Mouse (Mus musculus) embryonic fibroblast, embryonic 13.5 days (primary cell): ENCODE results near the gene Hist2h4. TPM values are rescaled to one million over a fixed set of nuclear protein-coding genes. Genes with fewer than 3 reads are reported as not detected.
A peak's percentile ranks its signal among the peaks of the same experiment; 100 is the strongest.
"Not testable (repeated sequence)": the region's sequence is repeated elsewhere in the genome, so short reads cannot be mapped to it uniquely, and the experiment has no call there.

Experiments
- H3K27ac ChIP-seq: 2 replicates; pipeline ENCODE4 v1.5.1; 2012; ENCODE audit warnings: low read length, control low read depth, inconsistent platforms; ENCODE audit not compliant: insufficient read depth
- H3K4me1 ChIP-seq: 2 replicates; pipeline ENCODE4 v1.6.1; 2011; ENCODE audit warnings: low read length; ENCODE audit not compliant: control insufficient read depth, insufficient read depth
- H3K4me3 ChIP-seq: 2 replicates; pipeline ENCODE4 v1.5.1; 2011; ENCODE audit warnings: mild to moderate bottlenecking, control low read depth, low read length; ENCODE audit not compliant: insufficient read depth
- CTCF ChIP-seq: IDR thresholded peaks from 2 replicates; pipeline ENCODE4 v1.5.1; 2011; ENCODE audit warnings: mild to moderate bottlenecking, control low read depth, low read length, moderate library complexity, borderline replicate concordance; ENCODE audit not compliant: insufficient read depth
- POLR2A ChIP-seq: IDR thresholded peaks from 2 replicates; pipeline ENCODE4 v1.6.1; 2011; ENCODE audit warnings: low read depth, mild to moderate bottlenecking, control low read depth, low read length, moderate library complexity
- polyA plus RNA-seq: library from polyadenylated mRNA; stranded (reverse); fragments of >200 nt; gene quantifications from 2 replicates; pipeline ENCODE4 v1.2.4, GENCODE M21; 2011; ENCODE audit warnings: low read depth; ENCODE audit not compliant: missing spikeins, insufficient read length

Gene Hist2h4
- polyA plus RNA-seq, 1 experiment: 3.7 TPM

GRCm38 (mm10) chr3:96226695-96227648 lies 36.1 kb downstream of the Hist2h4 start:
- Histone ChIP-seq H3K27ac (peak overlapping the region; percentile 57), H3K4me3 (no peak overlapping the region), H3K4me1 (peaks cover 8% of the 10 kb centered on the region)
- TF ChIP-seq CTCF: no peak
- TF ChIP-seq POLR2A: no peak

DNA sequence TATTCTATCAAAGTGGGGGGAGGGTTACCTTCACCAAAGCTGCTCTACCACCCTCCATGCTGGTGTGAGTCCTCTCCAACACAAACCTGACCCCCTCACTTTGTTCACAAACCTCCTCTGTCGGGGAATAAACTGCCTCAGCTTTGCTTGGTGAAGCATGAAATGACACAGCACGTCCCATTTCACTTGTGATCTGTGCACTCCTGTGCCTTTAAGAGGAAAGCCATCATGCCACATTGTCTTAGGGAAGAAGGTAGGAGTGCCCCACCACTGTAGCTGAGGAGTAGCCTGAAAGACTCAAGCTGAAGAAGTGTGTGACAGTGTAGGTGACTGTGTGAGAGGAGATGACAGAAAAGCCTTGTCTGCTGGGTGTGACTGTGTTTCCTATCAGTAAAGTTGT lies 37.7 kb downstream of the Hist2h4 start:
- Histone ChIP-seq H3K4me1 (peaks cover 10% of the 10 kb centered on the region), H3K4me3 (no peak overlapping the region), H3K27ac (no peak overlapping the region)
- no peak for TF ChIP-seq POLR2A
- no peak for TF ChIP-seq CTCF

GRCm38 (mm10) chr3:96222774-96223173 lies 40.3 kb downstream of the Hist2h4 start:
- Histone ChIP-seq H3K27ac (no peak overlapping the region), H3K4me3 (no peak overlapping the region), H3K4me1 (peaks cover 13% of the 10 kb centered on the region)
- TF ChIP-seq POLR2A: no peak
- no peak for TF ChIP-seq CTCF

DNA sequence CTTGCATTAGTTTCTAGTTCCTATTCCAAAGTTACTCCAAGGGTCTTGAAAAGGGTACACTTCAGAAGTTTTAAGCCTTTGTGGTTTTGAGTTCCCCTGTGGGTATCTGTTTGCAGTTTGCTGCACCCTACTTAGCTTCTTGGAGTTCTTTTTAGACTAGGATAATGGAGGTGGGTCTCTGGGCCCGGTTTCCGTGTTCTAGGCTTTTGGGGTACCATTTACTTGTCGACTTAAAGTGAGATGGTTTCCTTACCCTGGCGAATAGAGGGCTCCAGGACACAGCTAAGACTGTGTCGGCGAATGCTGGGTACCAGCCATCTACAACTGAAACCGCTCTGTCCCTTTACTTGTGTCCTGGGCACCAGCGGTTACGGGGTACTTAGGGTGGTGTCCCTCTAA lies 41.5 kb downstream of the Hist2h4 start:
- H3K4me3 ChIP-seq: peak overlapping the region; percentile 30
- TF ChIP-seq CTCF (no peak), POLR2A (no peak)
- H3K4me1 ChIP-seq: peaks cover 5% of the 10 kb centered on the region
- H3K27ac ChIP-seq: peak overlapping the region; percentile 75

DNA sequence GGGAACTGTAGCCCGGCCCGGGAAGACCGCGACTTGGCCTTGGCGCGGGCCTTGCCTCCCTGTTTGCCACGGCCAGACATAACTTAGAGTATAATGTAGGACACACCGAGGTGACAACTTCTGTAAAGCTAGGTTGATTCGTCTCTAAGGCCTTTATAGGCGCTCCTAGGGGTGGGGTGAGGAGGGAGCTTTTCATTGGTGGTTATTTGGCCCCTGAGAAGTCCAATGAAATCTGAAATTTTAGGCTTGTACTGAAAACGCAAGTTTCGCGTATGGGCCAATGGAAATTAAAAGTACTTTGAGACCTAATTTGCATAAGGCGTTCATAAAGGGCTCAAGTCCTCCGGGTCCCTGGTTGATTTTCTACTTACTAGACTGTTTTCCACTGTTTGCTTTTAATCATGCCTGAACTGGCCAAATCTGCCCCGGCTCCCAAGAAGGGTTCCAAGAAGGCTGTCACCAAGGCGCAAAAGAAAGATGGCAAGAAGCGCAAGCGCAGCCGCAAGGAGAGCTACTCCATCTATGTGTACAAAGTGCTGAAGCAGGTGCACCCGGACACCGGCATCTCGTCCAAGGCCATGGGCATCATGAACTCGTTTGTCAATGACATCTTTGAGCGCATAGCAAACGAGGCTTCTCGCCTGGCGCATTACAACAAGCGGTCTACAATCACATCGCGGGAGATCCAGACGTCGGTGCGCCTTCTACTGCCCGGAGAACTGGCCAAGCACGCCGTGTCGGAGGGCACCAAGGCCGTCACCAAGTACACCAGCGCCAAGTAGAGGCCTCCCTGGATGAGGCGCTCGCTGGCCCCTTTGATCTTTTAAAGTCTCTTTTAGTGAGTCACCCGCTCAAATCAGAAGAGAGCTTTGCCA lies 42.1 kb downstream of the Hist2h4 start, which contains the start of the genes Hist2h2ac and Hist2h2be:
Hist2h2ac (minus strand) TSS at position 116 of the 875 bp plus-strand sequence.
Hist2h2be (plus strand) TSS at position 355 of the 875 bp plus-strand sequence.
- Histone ChIP-seq H3K4me3 (peak within 1 kb of the TSS; percentile 74), H3K4me1 (peaks cover 5% of the 10 kb centered on the region), H3K27ac (peak within 1 kb of the TSS; percentile 97)
- TF ChIP-seq POLR2A (peak; percentile 94), CTCF (no peak)

DNA sequence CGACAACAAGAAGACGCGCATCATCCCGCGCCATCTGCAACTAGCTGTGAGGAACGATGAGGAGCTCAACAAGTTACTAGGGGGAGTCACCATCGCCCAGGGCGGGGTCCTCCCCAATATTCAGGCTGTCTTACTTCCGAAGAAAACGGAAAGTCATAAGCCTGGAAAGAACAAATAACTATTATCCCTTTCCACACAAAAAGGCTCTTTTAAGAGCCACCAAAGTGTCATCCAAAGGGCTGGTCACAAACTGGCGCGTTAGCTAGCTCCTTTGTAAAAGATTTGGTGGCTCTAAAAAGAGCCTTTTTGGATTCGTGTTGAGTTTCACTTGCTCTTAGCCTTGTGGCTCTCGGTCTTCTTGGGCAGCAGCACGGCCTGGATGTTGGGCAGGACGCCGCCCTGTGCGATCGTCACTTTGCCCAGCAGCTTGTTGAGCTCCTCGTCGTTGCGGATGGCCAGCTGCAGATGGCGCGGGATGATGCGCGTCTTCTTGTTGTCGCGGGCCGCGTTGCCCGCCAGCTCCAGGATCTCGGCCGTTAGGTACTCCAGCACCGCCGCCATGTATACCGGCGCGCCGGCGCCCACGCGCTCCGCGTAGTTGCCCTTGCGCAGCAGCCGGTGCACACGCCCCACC lies 42.9 kb downstream of the Hist2h4 start:
- peak; percentile 23 for TF ChIP-seq POLR2A
- H3K4me3 ChIP-seq: peak overlapping the region; percentile 74
- peak overlapping the region; percentile 97 for H3K27ac ChIP-seq
- H3K4me1 ChIP-seq: not testable (repeated sequence)

GRCm38 (mm10) chr3:96219661-96220130 lies 43.4 kb downstream of the Hist2h4 start, which contains the start of the genes Bola1 and Hist2h2ab:
TSS of gene Bola1 (minus strand) at chr3:96219709.
TSS of gene Hist2h2ab (plus strand) at chr3:96219865.
- peaks cover 5% of the 10 kb centered on the region for H3K4me1 ChIP-seq
- H3K27ac ChIP-seq: peak within 1 kb of the TSS; percentile 97
- peak within 1 kb of the TSS; percentile 74 for H3K4me3 ChIP-seq
- peak; percentile 78 for TF ChIP-seq POLR2A
- no peak for TF ChIP-seq CTCF

DNA sequence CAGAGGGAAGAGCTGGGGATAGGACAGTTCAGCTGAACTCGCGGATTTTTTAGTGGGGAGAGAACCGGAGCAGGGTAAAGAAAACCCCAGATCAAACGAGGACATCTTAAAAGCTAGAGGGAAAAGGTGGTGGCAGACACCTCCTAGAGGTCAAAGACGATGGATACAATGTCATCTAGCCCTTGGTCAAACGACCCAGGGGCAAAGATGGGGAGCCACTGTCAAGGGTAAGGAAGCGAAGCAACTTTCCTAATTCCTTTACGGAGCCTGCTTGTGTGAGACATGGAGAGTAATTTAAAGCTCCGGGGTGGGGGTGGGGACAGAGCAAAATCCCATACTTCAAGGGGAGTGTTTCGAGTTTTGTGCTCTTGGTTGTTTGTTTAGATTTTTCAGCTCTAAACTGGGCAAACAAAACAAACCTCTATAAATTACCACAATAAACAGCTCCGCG lies 43.9 kb downstream of the Hist2h4 start:
- no peak for TF ChIP-seq CTCF
- peak; percentile 49; the same call in 1 of the 2 replicates for TF ChIP-seq POLR2A
- Histone ChIP-seq H3K4me3 (peak overlapping the region; percentile 74), H3K27ac (peak overlapping the region; percentile 97), H3K4me1 (peaks cover 5% of the 10 kb centered on the region)

Other genes with a start within 250 kb of the Hist2h4 start
- gene Vps45, start 204.8 kb downstream of the Hist2h4 start, polyA plus RNA-seq: 15.5 and 15.6 TPM in 2 replicates
- gene Otud7b, start 158.8 kb downstream of the Hist2h4 start, polyA plus RNA-seq: 26.0 and 30.0 TPM in 2 replicates
- 41.8 and 52.6 TPM in 2 replicates for gene Mtmr11, start 101.3 kb downstream of the Hist2h4 start, polyA plus RNA-seq
- gene Sf3b4, start 91.0 kb downstream of the Hist2h4 start, polyA plus RNA-seq: 63.3 and 70.6 TPM in 2 replicates
- 1.8 and 2.0 TPM in 2 replicates for gene Sv2a, start 82.2 kb downstream of the Hist2h4 start, polyA plus RNA-seq
- 9.6 and 10.4 TPM in 2 replicates for gene Bola1, start 43.6 kb downstream of the Hist2h4 start, polyA plus RNA-seq
- not detected in 2 replicates for gene Hist2h2ab, start 43.4 kb downstream of the Hist2h4 start, polyA plus RNA-seq
- 4.4 and 5.3 TPM in 2 replicates for gene Hist2h2ac, start 42.4 kb downstream of the Hist2h4 start, polyA plus RNA-seq
- gene Hist2h2be, start 42.2 kb downstream of the Hist2h4 start, polyA plus RNA-seq: 1.1 and 1.2 TPM in 2 replicates
- gene Hist2h3c2, start 24.2 kb downstream of the Hist2h4 start, polyA plus RNA-seq: 10.0 and 16.5 TPM in 2 replicates
- not detected in 2 replicates for gene Hist2h2aa2, start 23.0 kb downstream of the Hist2h4 start, polyA plus RNA-seq
- gene Hist2h2aa1, start 17.8 kb downstream of the Hist2h4 start, polyA plus RNA-seq: 9.2 and 11.1 TPM in 2 replicates
- not detected in 2 replicates for gene Hist2h3c1, start 16.6 kb downstream of the Hist2h4 start, polyA plus RNA-seq
- 2.6 and 7.5 TPM in 2 replicates for gene Hist2h3b, start 5.3 kb upstream of the Hist2h4 start, polyA plus RNA-seq
- gene Hist2h2bb, start 6.4 kb upstream of the Hist2h4 start, polyA plus RNA-seq: 11.0 and 16.1 TPM in 2 replicates
- 0.61 TPM in 1 of 2 replicates, not detected in the other for gene Fcgr1, start 30.7 kb upstream of the Hist2h4 start, polyA plus RNA-seq
- gene BC107364, start 189.0 kb upstream of the Hist2h4 start, polyA plus RNA-seq: not detected in 2 replicates